Mouse (Mus musculus): ENCODE results near the gene Rpp40. TPM values are rescaled to one million over a fixed set of nuclear protein-coding genes. Genes with fewer than 3 reads are reported as not detected.

Gene Rpp40
- 4.1 to 7.3 TPM (median 5.0 TPM) in 3 replicates for total RNA-seq (2017)

DNA sequence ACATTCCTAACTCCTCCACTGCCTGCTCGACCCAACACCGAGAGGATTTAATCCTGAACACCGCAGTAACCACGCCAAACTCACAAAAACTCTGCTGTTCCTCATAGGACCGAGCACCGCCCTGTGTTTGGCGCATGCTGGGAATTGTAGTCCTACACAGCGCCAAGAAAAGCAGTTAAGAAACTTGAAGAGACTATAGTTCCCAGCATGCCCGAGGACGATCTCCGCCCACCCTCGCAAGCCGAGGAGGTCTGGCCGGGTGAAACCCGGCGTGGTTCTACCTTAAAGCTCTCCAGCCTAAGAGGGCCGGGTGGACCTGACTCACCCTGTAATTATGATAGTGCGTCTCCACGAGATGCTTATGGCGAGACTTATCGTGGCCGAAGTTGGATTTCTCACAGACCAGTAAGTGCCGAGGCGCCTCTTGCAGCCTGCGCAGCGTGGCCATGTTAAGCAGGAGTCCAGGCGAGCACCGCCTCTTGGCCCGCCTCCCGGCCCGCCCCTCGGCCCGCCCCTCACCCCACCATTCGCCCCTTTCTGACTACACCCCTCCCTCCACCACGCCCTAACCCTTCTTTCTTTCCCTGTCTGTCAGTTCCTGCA is at the start of gene Rpp40:
Rpp40 (minus strand) TSS at position 481 of the 603 bp plus-strand sequence.
- peak; percentile 98 for ATAC-seq (replicated peaks; ENCODE audit: insufficient number of reproducible peaks, low FRiP score, low TSS enrichment, poor library complexity, severe bottlenecking)

DNA sequence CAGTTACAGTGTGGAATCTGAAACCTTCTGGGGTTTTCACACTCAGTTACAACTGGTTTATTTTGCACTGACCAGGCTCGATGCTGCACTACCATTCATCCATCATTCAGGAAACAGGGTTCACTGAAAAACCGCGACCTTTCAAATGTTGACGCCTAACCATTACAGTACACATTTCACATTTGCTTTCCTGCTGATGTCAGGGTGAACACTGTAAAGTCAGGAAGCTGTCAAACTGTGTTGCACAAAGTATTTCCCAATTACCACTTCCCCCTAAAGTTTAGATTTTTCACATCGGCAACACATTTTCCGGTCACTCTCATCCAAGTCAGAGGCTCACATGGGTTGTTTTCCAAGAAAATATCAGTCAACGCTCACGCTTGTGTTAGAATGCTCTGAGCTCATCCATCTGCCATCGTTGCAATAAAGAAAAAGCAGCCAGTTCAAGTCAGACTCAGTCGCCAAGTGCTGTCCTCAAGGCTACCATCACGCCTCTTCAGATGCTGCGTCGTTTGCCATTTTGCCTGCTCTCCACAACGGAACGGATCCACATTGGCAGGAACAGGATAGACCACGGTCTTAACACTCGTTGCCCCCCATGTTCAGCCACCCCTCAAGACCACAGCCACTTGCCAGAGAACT is 43.8 kb upstream of the Rpp40 start:
- ATAC-seq (replicated peaks; ENCODE audit: insufficient number of reproducible peaks, low FRiP score, low TSS enrichment, poor library complexity, severe bottlenecking): peak; percentile 80

DNA sequence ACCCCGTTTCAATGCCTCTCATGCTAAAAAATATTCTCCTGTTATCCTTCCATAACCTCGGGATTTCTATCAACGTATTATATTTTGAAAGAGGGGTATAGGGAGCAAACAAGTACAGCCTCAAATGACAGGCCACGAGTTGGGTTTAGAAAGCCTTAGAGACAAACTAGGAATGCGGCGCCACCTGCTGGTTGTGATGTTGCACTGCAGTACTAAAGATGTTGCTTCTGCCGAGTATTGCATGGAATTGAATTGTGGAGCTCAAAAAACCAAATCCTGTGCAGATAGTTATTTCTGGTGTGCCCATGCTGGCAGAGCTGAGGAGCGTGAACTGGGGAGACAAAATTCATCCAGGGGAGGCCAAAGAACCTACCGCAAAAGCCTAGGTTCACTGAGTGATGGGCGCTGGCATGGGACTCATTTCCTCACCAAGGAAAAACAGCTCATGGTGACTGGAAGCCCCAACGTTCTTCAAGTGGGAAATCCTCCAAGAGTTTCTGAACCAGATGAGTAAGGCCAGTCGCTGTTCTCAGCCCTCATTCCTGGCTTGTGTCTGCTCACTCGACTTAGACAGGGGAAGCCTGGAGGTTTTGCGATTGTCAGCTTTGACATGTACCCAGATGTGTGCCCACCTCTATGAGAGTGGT is 41.3 kb upstream of the Rpp40 start:
- ATAC-seq (replicated peaks; ENCODE audit: insufficient number of reproducible peaks, low FRiP score, low TSS enrichment, poor library complexity, severe bottlenecking): 0 out of 2 replicates have a peak, but pooled peaks have one; percentile 48

DNA sequence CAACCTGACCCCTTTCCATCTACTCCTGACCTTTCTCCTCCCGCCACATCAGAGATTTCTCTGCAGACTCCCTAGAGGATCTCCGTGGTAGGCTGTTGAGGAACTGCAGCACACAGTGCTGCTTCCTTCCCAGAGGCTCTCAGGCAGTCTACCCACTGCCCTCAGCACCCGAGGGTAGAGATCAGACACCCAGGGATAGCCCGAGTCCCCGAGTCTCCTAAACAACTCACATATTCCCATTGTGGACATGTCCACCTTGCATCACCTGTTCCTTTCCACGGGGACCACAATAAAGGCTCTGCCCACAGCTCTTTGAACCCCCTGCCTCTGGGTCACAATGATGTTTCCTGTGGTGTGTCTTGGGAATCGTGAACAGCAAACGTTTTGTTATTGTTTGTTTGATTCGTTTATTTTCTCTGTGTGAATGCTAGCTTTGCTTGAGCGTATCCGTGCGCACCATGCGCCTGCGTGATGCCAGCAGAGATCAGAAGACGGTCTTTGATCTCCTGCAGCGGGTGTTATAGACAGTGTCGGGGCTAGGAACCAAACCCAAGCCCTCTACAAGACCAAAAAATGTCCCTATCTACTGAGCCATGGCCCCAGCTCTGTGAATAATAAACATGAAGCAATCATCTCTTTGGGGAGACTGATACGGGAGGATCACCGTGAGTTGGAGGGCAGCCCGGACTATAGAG is 40.6 kb upstream of the Rpp40 start:
- no peak for ATAC-seq (replicated peaks; ENCODE audit: insufficient number of reproducible peaks, low FRiP score, low TSS enrichment, poor library complexity, severe bottlenecking)

DNA sequence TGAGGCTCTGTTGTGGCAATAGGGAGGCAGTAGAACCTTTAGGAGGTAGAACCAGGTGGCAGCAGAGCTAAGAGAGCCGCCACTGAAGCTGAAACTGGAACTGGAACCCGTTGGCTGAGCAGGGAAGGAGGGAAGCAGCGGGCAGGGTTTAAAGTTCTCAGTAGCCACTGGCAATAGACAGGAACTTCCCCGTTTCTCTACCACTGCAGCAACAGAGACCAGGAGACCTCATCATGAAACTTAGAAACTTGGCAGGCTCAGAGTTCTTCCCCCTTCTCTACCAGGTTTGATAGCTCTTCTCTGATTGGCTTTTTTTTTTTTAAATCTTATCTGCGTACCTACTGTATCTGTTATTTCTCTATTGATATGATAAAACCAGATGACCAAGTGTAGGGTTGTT is 34.8 kb upstream of the Rpp40 start:
- ATAC-seq (replicated peaks; ENCODE audit: insufficient number of reproducible peaks, low FRiP score, low TSS enrichment, poor library complexity, severe bottlenecking): peak; percentile 68

DNA sequence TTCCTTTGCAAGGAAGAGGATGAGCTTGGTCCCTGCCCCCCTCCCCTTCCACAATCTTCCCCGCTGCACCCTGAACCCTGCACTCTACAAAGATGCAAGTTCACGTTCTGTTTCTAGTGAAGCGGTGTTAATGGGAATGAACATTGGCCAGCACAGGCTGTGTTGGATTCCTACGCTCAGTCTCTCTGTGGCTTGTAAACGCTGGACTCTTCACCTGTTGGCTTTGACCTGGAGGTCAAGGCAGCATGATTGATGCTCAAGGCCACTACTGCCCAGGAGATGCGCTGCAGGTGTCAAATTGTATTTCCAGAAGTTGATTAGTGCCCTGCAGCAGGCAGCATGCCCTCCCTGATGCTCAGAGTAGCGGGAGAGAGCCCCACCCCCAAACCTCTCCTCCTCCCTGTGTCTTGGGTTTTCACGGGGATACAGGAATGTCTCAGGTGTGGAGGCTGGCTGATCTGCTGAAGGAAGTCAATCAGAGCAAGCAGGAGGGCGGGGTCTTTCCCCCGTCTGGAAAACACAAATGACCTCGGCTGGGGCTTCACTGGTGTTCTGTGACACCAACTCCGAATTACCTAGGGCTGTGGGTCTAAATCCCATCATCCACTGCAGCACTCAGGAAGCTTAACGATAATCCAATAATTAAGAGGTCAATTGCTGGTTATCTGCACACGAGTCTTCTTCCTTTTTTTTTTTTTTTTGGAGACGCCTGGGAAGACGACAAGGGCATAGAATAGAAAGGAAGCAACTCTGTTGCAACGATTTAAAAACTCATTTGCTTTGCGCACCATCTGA is 33.9 kb upstream of the Rpp40 start:
- ATAC-seq (replicated peaks; ENCODE audit: insufficient number of reproducible peaks, low FRiP score, low TSS enrichment, poor library complexity, severe bottlenecking): no peak

DNA sequence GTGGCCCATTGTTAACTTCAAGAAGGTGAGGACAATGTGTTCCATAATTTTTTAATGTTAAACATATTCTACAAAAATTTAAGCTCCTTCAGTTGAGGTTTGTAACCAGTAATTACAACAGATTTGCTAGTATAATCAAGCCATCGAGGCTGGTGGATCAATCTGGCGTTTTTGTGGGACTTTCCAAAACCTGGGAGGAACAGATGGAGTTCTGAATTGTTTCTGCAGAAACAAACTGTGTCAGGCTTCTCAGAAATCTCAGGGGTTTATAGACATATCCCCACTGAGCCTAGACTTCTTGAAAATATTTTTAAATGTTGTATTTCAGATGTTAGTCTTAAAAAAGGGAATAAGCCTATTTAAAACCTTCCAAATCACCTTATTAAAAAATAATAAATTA is 31.8 kb upstream of the Rpp40 start:
- no peak for ATAC-seq (replicated peaks; ENCODE audit: insufficient number of reproducible peaks, low FRiP score, low TSS enrichment, poor library complexity, severe bottlenecking)

DNA sequence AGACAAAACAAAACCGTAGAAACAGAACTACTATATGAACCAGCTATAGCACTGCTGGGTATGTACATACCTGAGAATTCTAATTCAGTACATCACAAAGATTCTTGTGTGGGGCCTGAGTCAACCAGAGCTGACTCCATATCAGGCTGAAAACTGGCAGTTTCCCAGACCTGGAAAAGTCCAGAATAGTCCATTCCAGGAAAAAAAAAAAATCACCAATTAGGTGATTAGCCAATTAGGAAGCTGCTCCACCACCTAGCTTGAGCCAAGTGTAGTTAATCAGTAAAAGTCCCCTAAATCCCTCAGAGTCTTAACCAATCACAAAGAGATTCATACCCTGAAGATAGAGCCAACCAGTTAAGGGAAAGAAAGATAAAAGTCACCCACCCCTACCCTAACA is 5.3 kb upstream of the Rpp40 start:
- ATAC-seq (replicated peaks; ENCODE audit: insufficient number of reproducible peaks, low FRiP score, low TSS enrichment, poor library complexity, severe bottlenecking): no peak

DNA sequence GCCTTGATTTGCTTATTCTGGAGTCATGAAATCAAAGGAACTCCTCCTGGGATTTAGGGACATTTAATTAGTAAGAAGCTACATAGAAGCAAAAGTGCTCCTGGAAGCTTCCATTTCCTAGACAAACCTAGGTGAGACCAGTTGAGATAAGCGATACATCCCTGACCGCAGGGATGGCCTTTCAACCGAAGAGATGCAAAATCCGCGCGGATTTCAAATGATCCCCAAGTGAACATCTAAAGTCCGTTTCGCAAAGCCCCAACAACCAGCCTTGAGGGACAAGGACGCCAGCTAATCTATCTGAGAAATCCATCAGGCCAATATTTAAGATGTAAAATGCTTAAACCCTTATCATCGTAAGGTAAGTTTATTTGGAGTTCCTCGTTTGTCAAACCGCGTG is 781 bp downstream of the Rpp40 start:
- ATAC-seq (replicated peaks; ENCODE audit: insufficient number of reproducible peaks, low FRiP score, low TSS enrichment, poor library complexity, severe bottlenecking): no peak

DNA sequence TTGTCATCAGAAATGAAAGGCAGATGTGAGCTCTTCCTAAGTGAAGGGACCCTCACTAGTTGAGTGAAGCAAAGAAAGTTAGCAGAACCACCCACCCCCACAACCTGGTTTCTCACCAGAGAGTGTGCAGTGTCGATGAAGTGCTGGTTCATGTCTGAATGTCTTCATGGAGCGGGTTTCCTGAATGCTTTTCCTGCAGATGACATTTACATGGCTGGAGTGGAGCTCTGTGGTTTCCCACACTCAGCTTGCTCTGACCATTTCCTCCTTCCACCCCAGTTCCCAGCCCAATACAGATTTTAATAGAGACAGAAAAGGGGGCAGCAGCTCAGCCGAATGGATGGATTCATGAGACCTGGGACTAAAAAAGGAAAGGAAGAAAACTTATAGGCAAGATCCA is 13.3 kb downstream of the Rpp40 start:
- ATAC-seq (replicated peaks; ENCODE audit: insufficient number of reproducible peaks, low FRiP score, low TSS enrichment, poor library complexity, severe bottlenecking): no peak

DNA sequence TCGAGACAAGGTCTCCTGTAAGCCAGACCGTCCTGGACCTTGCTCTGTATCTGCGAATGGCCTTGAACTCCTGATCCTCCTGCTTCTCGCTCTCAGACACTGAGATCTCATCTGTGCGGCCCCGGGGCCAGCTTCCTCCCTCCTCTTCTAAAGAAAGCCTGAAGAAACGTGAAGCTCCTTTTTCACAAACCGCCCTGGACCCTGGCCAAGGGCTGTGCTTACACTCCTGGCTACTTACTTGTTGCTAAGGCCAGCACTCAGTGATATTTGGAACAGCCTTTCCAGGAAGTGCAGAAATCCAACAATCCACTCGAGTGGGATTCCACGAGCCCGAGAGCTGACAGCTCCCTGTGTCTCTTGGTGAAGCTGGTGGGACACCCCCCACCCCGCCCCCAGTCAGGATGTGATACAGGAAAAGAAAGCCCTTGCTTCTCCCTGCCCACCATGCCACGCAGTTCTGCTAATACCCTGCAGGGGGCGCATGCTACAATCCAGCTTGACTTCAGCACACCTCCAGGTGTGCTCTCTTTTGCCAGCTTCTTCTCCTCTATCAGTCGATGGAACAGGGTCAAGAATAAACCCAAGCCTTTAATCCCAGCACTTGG is 19.9 kb downstream of the Rpp40 start:
- ATAC-seq (replicated peaks; ENCODE audit: insufficient number of reproducible peaks, low FRiP score, low TSS enrichment, poor library complexity, severe bottlenecking): no peak

DNA sequence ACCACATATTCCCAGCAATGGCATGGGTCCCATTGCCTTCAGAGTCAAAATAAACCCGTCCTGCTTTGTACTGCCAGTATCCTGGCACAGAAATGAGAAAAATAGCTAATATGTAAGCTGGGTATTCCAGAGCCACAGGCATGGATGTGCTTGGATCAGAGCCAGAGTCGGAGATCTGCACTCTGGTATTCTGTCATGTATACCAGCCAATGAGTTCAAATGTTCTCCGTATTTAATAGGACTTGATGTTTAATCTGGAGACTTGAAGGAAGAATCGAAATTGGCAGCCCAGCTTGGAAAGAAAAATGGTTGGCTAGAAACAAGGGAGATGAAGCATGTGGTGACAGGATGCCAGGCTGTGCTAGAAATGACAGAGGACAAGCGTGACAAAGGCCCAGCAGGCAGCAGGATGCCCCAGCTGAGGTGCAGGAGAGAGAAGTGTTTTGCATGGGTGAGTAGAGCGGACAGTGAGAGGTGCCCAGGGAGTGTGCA is 25.6 kb downstream of the Rpp40 start:
- ATAC-seq (replicated peaks; ENCODE audit: insufficient number of reproducible peaks, low FRiP score, low TSS enrichment, poor library complexity, severe bottlenecking): no peak

DNA sequence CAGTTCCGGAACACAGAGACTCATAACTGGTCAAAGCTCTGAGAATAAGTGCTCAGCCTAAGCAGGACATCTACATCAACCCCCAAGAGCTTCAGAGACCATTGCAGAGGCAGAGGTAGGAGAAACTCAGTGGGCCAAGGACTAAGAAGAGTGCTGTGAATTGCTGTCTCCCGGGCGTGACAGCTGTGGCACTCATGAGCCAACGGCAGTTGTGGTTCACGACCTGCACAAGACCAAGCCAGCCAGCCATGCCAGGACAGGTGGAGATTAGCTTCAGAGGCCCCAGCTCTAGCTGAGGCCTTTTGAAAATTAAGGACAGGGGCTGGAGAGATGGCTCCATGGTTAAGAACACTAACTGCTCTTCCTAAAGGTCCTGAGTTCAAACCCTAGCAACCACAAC is 26.6 kb downstream of the Rpp40 start:
- ATAC-seq (replicated peaks; ENCODE audit: insufficient number of reproducible peaks, low FRiP score, low TSS enrichment, poor library complexity, severe bottlenecking): no peak

DNA sequence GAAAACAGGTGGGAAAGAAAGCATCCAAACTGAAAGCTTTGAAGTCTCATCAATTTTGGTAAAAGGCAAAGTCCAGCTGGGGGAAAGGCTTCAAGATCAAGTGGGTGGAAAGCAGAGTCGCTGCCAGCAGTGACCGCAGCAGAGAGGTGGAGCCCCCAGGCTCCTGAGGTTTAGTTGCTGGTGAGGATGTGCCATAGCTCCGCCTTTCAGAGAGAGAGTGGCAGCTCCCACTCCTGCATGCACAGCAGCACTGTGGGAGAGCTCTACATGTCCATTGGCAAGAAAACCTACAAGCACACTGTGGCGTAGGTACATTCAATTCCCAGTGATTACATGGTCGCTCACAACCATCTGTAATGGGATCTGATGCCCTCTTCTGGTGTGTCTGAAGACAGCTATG is 27.1 kb downstream of the Rpp40 start:
- no peak for ATAC-seq (replicated peaks; ENCODE audit: insufficient number of reproducible peaks, low FRiP score, low TSS enrichment, poor library complexity, severe bottlenecking)

DNA sequence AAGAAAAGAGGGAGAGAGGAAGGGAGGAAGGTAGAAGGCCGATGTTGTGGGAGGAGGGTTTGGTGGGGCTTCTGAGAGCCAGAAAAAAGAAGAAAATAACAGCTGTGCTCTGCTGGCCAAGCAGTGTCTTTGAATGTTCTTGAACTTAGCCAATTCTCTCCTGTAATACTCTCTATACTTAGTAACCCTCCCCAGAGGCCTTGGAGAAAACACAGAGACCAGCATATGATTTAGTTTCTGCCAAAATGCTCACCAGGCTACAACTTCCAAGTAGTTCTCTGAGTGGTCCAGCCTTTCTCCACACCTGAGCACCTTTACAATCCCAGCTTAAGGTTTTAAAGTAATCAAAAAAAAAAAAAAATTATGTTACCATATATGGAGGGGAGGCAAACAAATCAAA is 27.9 kb downstream of the Rpp40 start:
- no peak for ATAC-seq (replicated peaks; ENCODE audit: insufficient number of reproducible peaks, low FRiP score, low TSS enrichment, poor library complexity, severe bottlenecking)

DNA sequence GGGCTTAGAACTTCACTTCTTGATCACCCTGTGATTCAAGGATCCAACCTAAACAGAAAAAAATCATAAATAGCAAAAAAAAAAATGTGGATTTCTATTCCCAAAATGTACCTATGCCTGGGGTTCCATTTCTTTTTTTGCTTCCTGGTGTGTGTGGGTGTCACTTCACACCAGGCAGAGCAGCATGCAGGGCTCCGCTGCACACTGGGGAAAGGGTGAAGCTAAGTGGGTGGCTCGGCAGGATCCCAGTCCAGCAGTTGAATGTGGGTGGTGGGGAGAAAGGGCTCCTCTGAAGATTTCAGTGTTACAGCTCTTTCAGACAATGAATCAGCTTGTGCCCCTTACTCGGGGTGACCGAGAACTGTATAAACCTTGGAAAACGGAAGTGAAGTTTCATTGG is 30.8 kb downstream of the Rpp40 start:
- ATAC-seq (replicated peaks; ENCODE audit: insufficient number of reproducible peaks, low FRiP score, low TSS enrichment, poor library complexity, severe bottlenecking): no peak

DNA sequence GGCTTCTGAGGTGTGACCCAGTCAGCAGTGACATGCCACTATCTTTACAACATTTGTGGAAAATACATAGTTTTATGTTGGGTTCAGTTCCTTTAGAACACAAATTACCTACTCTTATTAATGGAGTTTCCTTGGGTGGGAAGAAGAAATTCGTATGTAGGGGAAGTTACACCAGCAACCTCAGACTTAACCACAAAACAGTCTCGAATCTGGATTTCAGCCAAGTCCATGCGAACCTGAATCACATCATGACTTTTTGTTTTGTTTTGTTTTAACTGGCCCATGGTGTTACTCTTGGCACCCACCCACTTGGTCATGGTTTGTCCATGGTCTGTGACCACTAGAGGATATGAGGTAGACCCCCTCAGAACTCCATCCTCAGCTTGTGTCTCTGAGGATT is 35.1 kb downstream of the Rpp40 start:
- ATAC-seq (replicated peaks; ENCODE audit: insufficient number of reproducible peaks, low FRiP score, low TSS enrichment, poor library complexity, severe bottlenecking): no peak; the same call in 1 of the 2 replicates

DNA sequence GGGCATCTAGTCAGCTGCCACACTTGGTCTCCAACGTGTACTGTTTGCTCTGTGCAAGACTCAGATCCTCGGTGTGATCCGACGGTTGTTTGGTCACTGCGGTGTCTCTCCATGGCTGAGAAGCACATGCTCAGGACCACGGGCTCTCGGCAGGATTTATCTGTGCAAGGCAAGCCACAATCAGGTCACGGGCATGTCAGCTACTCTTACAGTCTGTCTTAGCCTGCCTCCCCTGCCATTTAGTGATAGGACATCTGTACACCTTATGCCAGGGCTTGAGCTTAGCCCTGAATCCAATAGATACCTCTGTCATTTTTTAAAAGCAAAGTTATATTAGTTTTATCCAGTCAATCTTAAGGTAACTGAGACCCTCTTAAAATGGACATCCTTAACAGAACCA is 35.5 kb downstream of the Rpp40 start:
- ATAC-seq (replicated peaks; ENCODE audit: insufficient number of reproducible peaks, low FRiP score, low TSS enrichment, poor library complexity, severe bottlenecking): no peak
